Mouse (Mus musculus): ENCODE results near the gene Olfml2b. TPM values are rescaled to one million over a fixed set of nuclear protein-coding genes. Genes with fewer than 3 reads are reported as not detected.

Gene Olfml2b
- total RNA-seq (2023), result not detected

DNA sequence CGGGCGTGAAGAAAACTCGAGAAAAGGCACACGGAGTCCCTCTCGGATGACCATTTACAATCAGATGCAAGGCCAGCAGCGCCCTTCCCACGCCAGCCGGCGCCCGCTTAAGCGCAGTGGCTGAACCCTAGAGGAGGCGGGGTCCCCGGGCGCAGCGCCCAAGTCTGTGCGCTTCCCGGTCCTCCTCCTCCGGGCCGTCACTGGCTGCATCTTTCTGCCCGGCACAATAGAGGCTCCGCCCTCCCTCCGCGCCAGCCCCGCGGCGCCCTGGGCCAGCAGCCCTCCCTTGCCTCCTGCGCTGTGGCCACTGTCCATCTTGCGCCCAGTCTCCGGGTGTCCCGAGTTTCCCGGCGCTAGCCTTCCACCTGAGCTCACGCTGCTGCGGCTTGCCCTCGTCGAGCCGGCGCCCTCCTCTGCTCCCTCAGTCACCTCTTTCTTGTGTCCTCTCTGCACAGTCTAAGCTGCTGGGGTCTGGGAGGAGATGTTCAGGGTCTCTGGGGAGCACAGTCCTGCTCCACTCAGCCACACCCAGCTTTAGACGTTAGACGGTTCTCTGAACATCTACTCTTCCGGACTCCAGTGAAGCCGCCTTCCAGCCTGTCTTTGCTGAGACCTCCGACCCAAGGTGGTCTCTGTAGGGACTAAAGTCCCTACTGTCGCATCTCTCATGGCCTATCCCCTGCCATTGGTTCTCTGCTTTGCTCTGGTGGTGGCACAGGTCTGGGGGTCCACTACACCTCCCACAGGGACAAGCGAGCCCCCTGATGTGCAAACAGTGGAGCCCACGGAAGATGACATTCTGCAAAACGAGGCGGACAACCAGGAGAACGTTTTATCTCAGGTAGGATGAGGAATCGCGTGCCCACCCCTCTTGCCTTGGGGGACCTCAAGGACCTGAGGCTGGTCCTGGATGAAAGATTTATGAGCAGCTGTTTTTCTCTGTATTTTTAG is at the start of gene Olfml2b:
TSS of gene Olfml2b (plus strand) at position 278 of the 951 bp plus-strand sequence.

Other genes starting within 250 kb of the Olfml2b start
- 1 to 10 TPM in 1 of 2 experiments, not detected in 1; 1.7 TPM for gene Nos1ap, start 54.7 kb upstream of the Olfml2b start, total RNA-seq (2023)
- gene Atf6, start 223.2 kb downstream of the Olfml2b start, total RNA-seq (2023), result 1 to 10 TPM; 8.7 to 8.8 TPM
- not detected for gene Gm26620, start 240.5 kb downstream of the Olfml2b start, total RNA-seq (2023)
- gene Dusp12, start 241.0 kb downstream of the Olfml2b start, total RNA-seq (2023), result 10 to 100 TPM; 15.0 to 19.0 TPM